Mouse (Mus musculus): ENCODE data around the gene Kcnma1.

Gene Kcnma1

GRCm38 (mm10) chr14:23372021-23372420 lies 642.3 kb downstream of the Kcnma1 start:
- DNase-seq (ENCODE audit: extremely low read depth, low read depth, low spot score) = peak; percentile 36

- DNase-seq (ENCODE audit: extremely low read depth, low read depth, low spot score) = no peak
Observed at GRCm38 (mm10) chr14:23360491-23360995, 653.7 kb downstream of the Kcnma1 start.

GRCm38 (mm10) chr14:23358776-23359175 lies 655.5 kb downstream of the Kcnma1 start:
- no peak for DNase-seq (ENCODE audit: extremely low read depth, low read depth, low spot score)

- DNase-seq (ENCODE audit: extremely low read depth, low read depth, low spot score) = no peak
Observed at GRCm38 (mm10) chr14:23357529-23358278, 656.6 kb downstream of the Kcnma1 start.

GRCm38 (mm10) chr14:23326786-23327185 lies 687.5 kb downstream of the Kcnma1 start:
- DNase-seq (ENCODE audit: extremely low read depth, low read depth, low spot score) = no peak

- no peak for DNase-seq (ENCODE audit: extremely low read depth, low read depth, low spot score)
Observed at GRCm38 (mm10) chr14:23305288-23305687, 709.0 kb downstream of the Kcnma1 start.

GRCm38 (mm10) chr14:23300443-23300842 lies 713.8 kb downstream of the Kcnma1 start:
- DNase-seq (ENCODE audit: extremely low read depth, low read depth, low spot score) = no peak

GRCm38 (mm10) chr14:23290634-23291033 lies 723.7 kb downstream of the Kcnma1 start:
- no peak for DNase-seq (ENCODE audit: extremely low read depth, low read depth, low spot score)

- DNase-seq (ENCODE audit: extremely low read depth, low read depth, low spot score) = no peak
Observed at GRCm38 (mm10) chr14:23266554-23267309, 747.6 kb downstream of the Kcnma1 start.

GRCm38 (mm10) chr14:23253154-23253553 lies 761.1 kb downstream of the Kcnma1 start:
- DNase-seq (ENCODE audit: extremely low read depth, low read depth, low spot score) = no peak

GRCm38 (mm10) chr14:23244446-23244845 lies 769.8 kb downstream of the Kcnma1 start:
- DNase-seq (ENCODE audit: extremely low read depth, low read depth, low spot score) = no peak

- DNase-seq (ENCODE audit: extremely low read depth, low read depth, low spot score) = no peak
Observed at GRCm38 (mm10) chr14:23243857-23244256, 770.4 kb downstream of the Kcnma1 start.
